Mouse (Mus musculus) cerebellum, postnatal 36 days (tissue): ENCODE measurements around the gene Mrrf.
"Not testable (repeated sequence)": the region's sequence is repeated elsewhere in the genome, so short reads cannot be mapped to it uniquely, and the experiment has no call there.

ENCODE experiments used
- DNase-seq, 2 experiments: peaks; one replicate each; pipeline ENCODE4 v3.0.0; 2021 to 2022; ENCODE audit warnings: mixed read lengths in 2 of 2

Gene Mrrf

GRCm38 (mm10) chr2:36135887-36136286 lies 302 bp upstream of the Mrrf start:
- DNase-seq = no peak

- DNase-seq = no peak
Observed at GRCm38 (mm10) chr2:36139096-36139495, 2.9 kb downstream of the Mrrf start.

GRCm38 (mm10) chr2:36148876-36149365 lies 12.7 kb downstream of the Mrrf start:
- no peak for DNase-seq

- DNase-seq = not testable (repeated sequence)
Observed at GRCm38 (mm10) chr2:36152401-36152800, 16.2 kb downstream of the Mrrf start.

- no peak for DNase-seq
Observed at GRCm38 (mm10) chr2:36157461-36157860, 21.3 kb downstream of the Mrrf start.

- DNase-seq = no peak
Observed at GRCm38 (mm10) chr2:36159336-36159735, 23.1 kb downstream of the Mrrf start.

GRCm38 (mm10) chr2:36167990-36168618 lies 31.9 kb downstream of the Mrrf start:
- DNase-seq = no peak

- no peak for DNase-seq
Observed at GRCm38 (mm10) chr2:36169176-36169575, 33.0 kb downstream of the Mrrf start.

- DNase-seq = no peak
Observed at GRCm38 (mm10) chr2:36172136-36172535, 35.9 kb downstream of the Mrrf start.

GRCm38 (mm10) chr2:36172574-36172973 lies 36.4 kb downstream of the Mrrf start:
- no peak for DNase-seq

GRCm38 (mm10) chr2:36179487-36179886 lies 43.3 kb downstream of the Mrrf start:
- DNase-seq = no peak

GRCm38 (mm10) chr2:36181587-36182368 lies 45.6 kb downstream of the Mrrf start:
- not testable (repeated sequence) for DNase-seq

- no peak for DNase-seq
Observed at GRCm38 (mm10) chr2:36183278-36183677, 47.1 kb downstream of the Mrrf start.

- DNase-seq = no peak
Observed at GRCm38 (mm10) chr2:36184192-36184591, 48.0 kb downstream of the Mrrf start.

GRCm38 (mm10) chr2:36184876-36185275 lies 48.7 kb downstream of the Mrrf start:
- DNase-seq = no peak

GRCm38 (mm10) chr2:36189200-36189599 lies 53.0 kb downstream of the Mrrf start:
- DNase-seq = not testable (repeated sequence)

GRCm38 (mm10) chr2:36191098-36191941 lies 55.1 kb downstream of the Mrrf start:
- no peak for DNase-seq

GRCm38 (mm10) chr2:36197021-36197420 lies 60.8 kb downstream of the Mrrf start:
- no peak for DNase-seq

GRCm38 (mm10) chr2:36197919-36198881 lies 62.0 kb downstream of the Mrrf start:
- no peak for DNase-seq

- no peak for DNase-seq
Observed at GRCm38 (mm10) chr2:36198882-36199262, 62.7 kb downstream of the Mrrf start.

GRCm38 (mm10) chr2:36200813-36201212 lies 64.6 kb downstream of the Mrrf start:
- DNase-seq = no peak
